Mouse (Mus musculus) brain, adult 10 weeks (tissue): ENCODE results near the gene Calcr. TPM values are rescaled to one million over a fixed set of nuclear protein-coding genes. Genes with fewer than 3 reads are reported as not detected.

Experiments used
- polyA plus RNA-seq: library from polyadenylated mRNA; stranded (reverse); fragments of 350-450 nt; fragmentation: Illumina TruSeq; extraction: RNeasy Lipid Tissue Mini Kit (QIAGEN cat#74804); gene quantifications from one replicate; pipeline ENCODE4 v1.2.3, GENCODE M21; 2015; ENCODE audit warnings: low read depth, low replicate concordance

The Calcr gene
- polyA plus RNA-seq: 0.48 TPM

GRCm38 (mm10) chr6:3764230-3764764, at the start of gene Calcr:
TSS of gene Calcr (minus strand) at chr6:3764714.

Other genes with a start within 250 kb of the Calcr start
- not detected for gene Tfpi2, start 224.2 kb upstream of the Calcr start, polyA plus RNA-seq
- gene Gngt1, start 229.1 kb upstream of the Calcr start, polyA plus RNA-seq: not detected
- 55.4 TPM for gene Gng11, start 239.2 kb upstream of the Calcr start, polyA plus RNA-seq